Mouse (Mus musculus): ENCODE results near the gene Tmem156. TPM values are rescaled to one million over a fixed set of nuclear protein-coding genes. Genes with fewer than 3 reads are reported as not detected.

Tmem156 gene
- polyA plus RNA-seq, 1 experiment from 2014 or later = 0.16 TPM

DNA sequence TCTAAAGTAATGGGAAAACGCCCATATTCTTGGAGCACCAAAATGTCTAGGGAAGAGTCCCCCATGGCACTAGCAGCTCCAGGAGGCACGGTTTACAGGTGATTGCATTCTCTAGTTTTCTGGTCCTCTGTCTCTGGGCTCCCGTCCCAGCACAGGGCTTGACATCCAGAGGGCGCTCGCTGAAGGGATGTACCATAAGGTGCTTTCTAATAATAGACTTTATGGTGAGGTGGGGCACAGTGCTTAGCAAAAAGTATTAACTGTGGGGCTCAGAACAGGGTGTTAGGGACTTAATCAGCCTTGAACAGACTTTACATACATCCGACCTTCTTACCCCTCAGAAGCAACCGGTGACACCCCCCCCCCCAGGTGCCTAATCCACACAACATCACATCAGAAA lies 17.2 kb downstream of the Tmem156 start:
- Histone ChIP-seq H3K27ac (replicated peaks; ENCODE audit: low read depth, low read length) (no peak overlapping the region), H3K4me2 (ENCODE audit: low read depth, severe bottlenecking) (no peak overlapping the region), H3K4me1 (ENCODE audit: control insufficient read depth, insufficient read depth, low read length) (peaks cover 7% of the 10 kb centered on the region; the same call in 1 of the 2 replicates), H3K36me3 (ENCODE audit: control insufficient read depth, insufficient read depth, low read length) (no peaks in the 10 kb centered on the region), H3K4me3 (ENCODE audit: low read depth, low read length) (no peak overlapping the region), H3K9ac (ENCODE audit: low read length) (no peak overlapping the region), H3K9me3 (ENCODE audit: control insufficient read depth, low read length) (no peaks in the 10 kb centered on the region), H3K27me3 (ENCODE audit: control insufficient read depth, insufficient read depth, low read length) (no peaks in the 10 kb centered on the region)
- no peak for DNase-seq (ENCODE audit: low spot score)
- WGBS = 64% methylated on average over 7 of the region's 7 CpGs
- no peak for ATAC-seq (ENCODE audit: insufficient number of reproducible peaks, low FRiP score, low TSS enrichment, low read depth)

DNA sequence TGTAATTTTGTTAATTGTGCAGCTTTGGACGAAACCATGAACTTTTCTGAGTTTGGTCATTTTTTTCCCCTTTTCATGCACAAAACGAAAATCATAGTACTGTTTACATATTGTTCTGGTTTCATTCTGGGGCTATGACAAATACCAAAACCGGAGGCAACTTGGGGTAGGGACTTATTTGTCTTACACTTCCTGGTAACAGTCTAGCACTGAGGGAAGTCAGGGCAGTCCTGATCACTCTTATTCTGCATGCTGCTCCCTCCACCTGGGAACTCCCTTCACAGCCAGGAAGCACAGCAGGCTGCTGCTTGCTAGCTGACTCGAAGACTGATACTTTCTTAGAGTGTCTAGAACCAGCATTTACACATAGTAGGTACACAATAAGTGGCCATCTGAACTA lies 18.7 kb downstream of the Tmem156 start:
- Histone ChIP-seq H3K36me3 (ENCODE audit: control insufficient read depth, insufficient read depth, low read length) (no peaks in the 10 kb centered on the region), H3K9me3 (ENCODE audit: control insufficient read depth, low read length) (no peaks in the 10 kb centered on the region), H3K9ac (ENCODE audit: low read length) (no peak overlapping the region), H3K4me2 (ENCODE audit: low read depth, severe bottlenecking) (no peak overlapping the region), H3K27me3 (ENCODE audit: control insufficient read depth, insufficient read depth, low read length) (no peaks in the 10 kb centered on the region), H3K4me1 (ENCODE audit: control insufficient read depth, insufficient read depth, low read length) (peaks cover 7% of the 10 kb centered on the region; the same call in 1 of the 2 replicates), H3K4me3 (ENCODE audit: low read depth, low read length) (no peak overlapping the region), H3K27ac (replicated peaks; ENCODE audit: low read depth, low read length) (no peak overlapping the region)
- ATAC-seq (ENCODE audit: insufficient number of reproducible peaks, low FRiP score, low TSS enrichment, low read depth) = no peak
- 78% methylated on average over 4 of the region's 4 CpGs for WGBS
- no peak for DNase-seq (ENCODE audit: low spot score)

DNA sequence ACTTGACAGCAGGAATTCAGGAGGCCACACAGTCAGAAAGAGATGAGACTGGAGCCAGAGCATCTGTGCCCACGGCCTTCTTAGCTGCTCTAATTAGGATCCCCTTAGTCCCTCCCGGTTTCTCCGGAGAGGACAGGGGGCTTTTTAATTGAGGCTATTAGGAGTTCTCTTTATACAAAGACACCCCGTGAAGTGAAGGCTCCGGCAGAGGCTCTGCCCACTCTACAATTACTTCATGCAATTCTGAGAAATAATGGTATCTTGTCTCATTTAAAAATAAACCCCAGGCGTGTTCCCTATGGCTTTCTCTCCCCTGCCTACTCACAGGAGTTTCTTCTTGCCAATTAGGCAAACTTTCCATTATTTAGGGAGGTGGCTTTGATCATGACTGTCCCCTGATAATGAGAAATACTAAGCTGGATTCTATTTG lies 20.2 kb downstream of the Tmem156 start:
- H3K27me3 ChIP-seq (ENCODE audit: control insufficient read depth, insufficient read depth, low read length) = no peaks in the 10 kb centered on the region
- H3K4me2 ChIP-seq (ENCODE audit: low read depth, severe bottlenecking) = no peak overlapping the region
- H3K9me3 ChIP-seq (ENCODE audit: control insufficient read depth, low read length) = no peaks in the 10 kb centered on the region
- H3K4me3 ChIP-seq (ENCODE audit: low read depth, low read length) = no peak overlapping the region
- no peak for ATAC-seq (ENCODE audit: insufficient number of reproducible peaks, low FRiP score, low TSS enrichment, low read depth)
- no peak overlapping the region for H3K9ac ChIP-seq (ENCODE audit: low read length)
- 24% methylated on average over 6 of the region's 6 CpGs for WGBS
- H3K4me1 ChIP-seq (ENCODE audit: control insufficient read depth, insufficient read depth, low read length) = peaks cover 7% of the 10 kb centered on the region; the same call in 1 of the 2 replicates
- H3K36me3 ChIP-seq (ENCODE audit: control insufficient read depth, insufficient read depth, low read length) = no peaks in the 10 kb centered on the region
- no peak for DNase-seq (ENCODE audit: low spot score)
- no peak overlapping the region for H3K27ac ChIP-seq (replicated peaks; ENCODE audit: low read depth, low read length)

DNA sequence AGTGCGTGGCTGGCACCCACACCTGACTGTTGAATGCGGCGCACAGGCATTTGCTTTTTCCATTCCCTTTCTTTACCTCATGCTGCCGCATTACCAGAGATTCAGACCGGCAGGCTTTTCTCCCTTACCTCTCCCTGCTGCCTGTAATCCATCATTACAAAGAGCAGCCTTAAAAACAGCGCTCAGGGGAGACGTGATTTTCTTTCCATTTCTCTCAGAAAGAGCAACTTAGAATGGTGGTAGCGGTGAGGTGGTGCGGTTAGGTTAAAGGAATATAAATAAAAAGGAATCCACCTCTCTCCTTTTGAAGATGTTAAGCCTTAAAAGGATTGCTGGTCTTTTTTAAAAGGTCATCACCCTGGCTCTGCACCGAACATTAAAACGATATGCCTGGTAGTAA lies 22.1 kb downstream of the Tmem156 start:
- no peak for DNase-seq (ENCODE audit: low spot score)
- no peak for ATAC-seq (ENCODE audit: insufficient number of reproducible peaks, low FRiP score, low TSS enrichment, low read depth)
- Histone ChIP-seq H3K27me3 (ENCODE audit: control insufficient read depth, insufficient read depth, low read length) (no peaks in the 10 kb centered on the region), H3K27ac (replicated peaks; ENCODE audit: low read depth, low read length) (no peak overlapping the region), H3K9ac (ENCODE audit: low read length) (no peak overlapping the region), H3K4me1 (ENCODE audit: control insufficient read depth, insufficient read depth, low read length) (peaks cover 7% of the 10 kb centered on the region; the same call in 1 of the 2 replicates), H3K9me3 (ENCODE audit: control insufficient read depth, low read length) (no peaks in the 10 kb centered on the region), H3K4me3 (ENCODE audit: low read depth, low read length) (no peak overlapping the region), H3K36me3 (ENCODE audit: control insufficient read depth, insufficient read depth, low read length) (no peaks in the 10 kb centered on the region), H3K4me2 (ENCODE audit: low read depth, severe bottlenecking) (no peak overlapping the region)
- WGBS = 36% methylated on average over 11 of the region's 11 CpGs

DNA sequence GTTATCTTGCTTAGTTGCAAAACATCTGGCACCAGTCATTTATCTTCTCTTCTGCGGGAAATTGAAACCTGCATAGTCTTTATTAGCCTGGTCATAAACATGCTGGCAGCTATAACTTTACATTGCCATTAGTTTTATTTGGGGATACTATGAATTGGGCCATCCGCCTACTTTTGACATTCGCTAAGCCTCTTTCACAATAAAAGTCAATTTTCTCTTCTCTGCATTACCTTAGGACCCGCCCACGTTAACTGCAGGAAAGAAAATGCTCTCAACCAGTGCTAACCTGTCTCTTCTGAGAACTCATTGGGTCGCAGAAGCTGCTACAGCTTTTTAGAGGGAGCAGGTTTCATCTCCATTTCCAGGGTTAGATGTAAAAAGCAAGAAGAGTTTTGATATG lies 23.8 kb downstream of the Tmem156 start:
- no peak overlapping the region for H3K9ac ChIP-seq (ENCODE audit: low read length)
- ATAC-seq (ENCODE audit: insufficient number of reproducible peaks, low FRiP score, low TSS enrichment, low read depth) (no peak), DNase-seq (ENCODE audit: low spot score) (no peak)
- H3K4me3 ChIP-seq (ENCODE audit: low read depth, low read length) = no peak overlapping the region
- no peaks in the 10 kb centered on the region for H3K36me3 ChIP-seq (ENCODE audit: control insufficient read depth, insufficient read depth, low read length)
- WGBS = 48% methylated on average over 6 of the region's 6 CpGs
- H3K27me3 ChIP-seq (ENCODE audit: control insufficient read depth, insufficient read depth, low read length) = no peaks in the 10 kb centered on the region
- H3K4me1 ChIP-seq (ENCODE audit: control insufficient read depth, insufficient read depth, low read length) = peaks cover 5% of the 10 kb centered on the region; the same call in 1 of the 2 replicates
- no peaks in the 10 kb centered on the region for H3K9me3 ChIP-seq (ENCODE audit: control insufficient read depth, low read length)
- H3K4me2 ChIP-seq (ENCODE audit: low read depth, severe bottlenecking) = no peak overlapping the region
- no peak overlapping the region for H3K27ac ChIP-seq (replicated peaks; ENCODE audit: low read depth, low read length)

DNA sequence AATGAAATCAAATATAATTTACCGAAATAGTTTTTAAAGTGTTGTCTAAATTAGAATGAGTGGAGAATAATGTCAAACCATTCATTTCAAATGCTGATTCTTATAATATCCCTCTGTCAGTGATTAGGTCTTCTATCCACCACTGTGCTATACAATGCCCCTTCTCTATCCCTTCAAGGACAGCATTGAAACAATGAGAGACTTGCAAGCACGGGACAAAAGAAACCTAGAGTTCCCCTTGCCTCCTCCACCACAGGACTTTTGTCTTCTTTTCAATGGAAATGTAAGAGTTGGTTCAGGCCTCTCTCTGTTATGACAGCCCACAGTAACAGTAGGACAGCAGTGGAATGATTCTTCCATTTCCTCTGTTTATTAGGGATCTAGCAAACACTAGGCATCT lies 28.7 kb downstream of the Tmem156 start:
- no peak for DNase-seq (ENCODE audit: low spot score)

DNA sequence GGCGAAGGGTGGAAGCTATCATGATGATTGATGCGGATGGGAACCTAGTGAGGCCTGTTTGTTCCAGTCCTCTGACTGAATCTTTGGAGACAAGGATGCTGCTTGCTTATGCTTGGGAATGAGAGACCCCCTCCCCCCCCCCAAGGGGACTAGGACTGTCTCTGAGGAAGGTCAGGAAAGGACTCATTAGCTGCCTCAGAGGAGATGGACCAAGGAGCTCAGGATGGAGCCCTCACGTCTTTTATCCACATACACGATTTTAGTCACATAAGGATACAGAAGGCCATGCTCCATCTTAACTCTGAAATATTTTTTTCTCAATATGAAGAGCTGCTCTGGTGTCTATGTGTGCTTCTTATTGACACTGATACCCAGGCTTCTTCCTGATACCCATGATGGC lies 29.7 kb downstream of the Tmem156 start:
- WGBS = 90% methylated on average over 4 of the region's 4 CpGs
- Histone ChIP-seq H3K36me3 (ENCODE audit: control insufficient read depth, insufficient read depth, low read length) (no peaks in the 10 kb centered on the region), H3K27me3 (ENCODE audit: control insufficient read depth, insufficient read depth, low read length) (no peaks in the 10 kb centered on the region), H3K4me1 (ENCODE audit: control insufficient read depth, insufficient read depth, low read length) (no peaks in the 10 kb centered on the region), H3K4me2 (ENCODE audit: low read depth, severe bottlenecking) (no peak overlapping the region), H3K27ac (replicated peaks; ENCODE audit: low read depth, low read length) (no peak overlapping the region), H3K9ac (ENCODE audit: low read length) (no peak overlapping the region), H3K4me3 (ENCODE audit: low read depth, low read length) (no peak overlapping the region), H3K9me3 (ENCODE audit: control insufficient read depth, low read length) (no peaks in the 10 kb centered on the region)
- ATAC-seq (ENCODE audit: insufficient number of reproducible peaks, low FRiP score, low TSS enrichment, low read depth) = no peak
- DNase-seq (ENCODE audit: low spot score) = no peak

More for the DNA sequence above, 28.7 kb downstream of the Tmem156 start:
- H3K36me3 ChIP-seq (ENCODE audit: control insufficient read depth, insufficient read depth, low read length) = no peaks in the 10 kb centered on the region
- no peak overlapping the region for H3K4me2 ChIP-seq (ENCODE audit: low read depth, severe bottlenecking)
- no peak overlapping the region for H3K4me3 ChIP-seq (ENCODE audit: low read depth, low read length)
- ATAC-seq (ENCODE audit: insufficient number of reproducible peaks, low FRiP score, low TSS enrichment, low read depth) = no peak
- H3K27me3 ChIP-seq (ENCODE audit: control insufficient read depth, insufficient read depth, low read length) = no peaks in the 10 kb centered on the region
- H3K9me3 ChIP-seq (ENCODE audit: control insufficient read depth, low read length) = no peaks in the 10 kb centered on the region
- no peak overlapping the region for H3K27ac ChIP-seq (replicated peaks; ENCODE audit: low read depth, low read length)
- no peak overlapping the region for H3K9ac ChIP-seq (ENCODE audit: low read length)
- 93% methylated on average over 2 of the region's 2 CpGs for WGBS
- no peaks in the 10 kb centered on the region; the same call in 1 of the 2 replicates for H3K4me1 ChIP-seq (ENCODE audit: control insufficient read depth, insufficient read depth, low read length)

DNA sequence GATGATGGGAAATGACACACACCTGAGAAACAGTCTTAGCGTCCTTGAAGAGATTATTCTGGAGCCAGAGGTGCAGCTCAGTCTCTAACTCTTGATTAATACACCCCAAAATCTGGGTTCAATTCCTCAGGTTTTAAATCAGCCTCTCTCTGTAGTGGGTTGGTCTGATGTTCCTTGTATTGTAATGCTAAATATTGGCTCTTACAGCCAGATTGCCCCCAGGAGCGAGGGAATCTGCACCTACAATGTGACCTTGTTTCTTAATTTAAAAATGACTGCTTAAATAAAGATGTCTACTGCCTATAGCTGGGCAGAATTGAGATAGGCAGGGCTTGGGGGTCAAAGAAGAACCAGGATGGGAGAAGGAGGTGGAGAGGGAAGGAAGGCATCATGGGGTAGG lies 32.1 kb downstream of the Tmem156 start:
- WGBS = 75% methylated on average over 2 of the region's 2 CpGs
- no peak overlapping the region for H3K9ac ChIP-seq (ENCODE audit: low read length)
- H3K9me3 ChIP-seq (ENCODE audit: control insufficient read depth, low read length) = no peaks in the 10 kb centered on the region

DNA sequence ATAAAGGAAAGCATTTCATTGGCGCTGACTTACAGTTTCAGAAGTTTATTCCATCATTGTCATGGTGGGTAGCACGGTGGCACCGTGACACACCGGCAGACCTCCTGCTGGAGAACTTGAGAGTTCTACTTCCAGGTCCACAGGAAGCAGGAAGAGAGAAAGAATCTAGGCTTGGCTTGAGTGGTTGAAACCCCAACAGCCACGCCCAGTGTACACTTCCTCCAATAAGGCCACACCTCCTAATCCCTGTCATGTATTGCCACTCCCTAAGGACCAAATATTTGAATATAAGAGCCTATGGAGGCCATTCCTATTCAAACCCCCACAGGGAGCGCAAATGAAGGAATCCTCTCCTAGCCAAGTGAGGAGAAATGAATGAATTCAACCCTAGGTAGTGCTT lies 34.3 kb downstream of the Tmem156 start:
- 95% methylated on average over 6 of the region's 6 CpGs for WGBS
- no peak for ATAC-seq (ENCODE audit: insufficient number of reproducible peaks, low FRiP score, low TSS enrichment, low read depth)

More for the DNA sequence above, 32.1 kb downstream of the Tmem156 start:
- Histone ChIP-seq H3K27ac (replicated peaks; ENCODE audit: low read depth, low read length) (no peak overlapping the region), H3K4me1 (ENCODE audit: control insufficient read depth, insufficient read depth, low read length) (no peaks in the 10 kb centered on the region), H3K27me3 (ENCODE audit: control insufficient read depth, insufficient read depth, low read length) (no peaks in the 10 kb centered on the region), H3K4me2 (ENCODE audit: low read depth, severe bottlenecking) (no peak overlapping the region), H3K4me3 (ENCODE audit: low read depth, low read length) (no peak overlapping the region), H3K36me3 (ENCODE audit: control insufficient read depth, insufficient read depth, low read length) (no peaks in the 10 kb centered on the region)
- no peak for ATAC-seq (ENCODE audit: insufficient number of reproducible peaks, low FRiP score, low TSS enrichment, low read depth)
- no peak for DNase-seq (ENCODE audit: low spot score)

More for the DNA sequence above, 34.3 kb downstream of the Tmem156 start:
- H3K4me3 ChIP-seq (ENCODE audit: low read depth, low read length) = no peak overlapping the region
- H3K27me3 ChIP-seq (ENCODE audit: control insufficient read depth, insufficient read depth, low read length) = no peaks in the 10 kb centered on the region
- no peaks in the 10 kb centered on the region for H3K9me3 ChIP-seq (ENCODE audit: control insufficient read depth, low read length)
- no peaks in the 10 kb centered on the region for H3K36me3 ChIP-seq (ENCODE audit: control insufficient read depth, insufficient read depth, low read length)
- no peak overlapping the region for H3K27ac ChIP-seq (replicated peaks; ENCODE audit: low read depth, low read length)
- no peaks in the 10 kb centered on the region for H3K4me1 ChIP-seq (ENCODE audit: control insufficient read depth, insufficient read depth, low read length)
- H3K9ac ChIP-seq (ENCODE audit: low read length) = no peak overlapping the region
- no peak for DNase-seq (ENCODE audit: low spot score)
- no peak overlapping the region for H3K4me2 ChIP-seq (ENCODE audit: low read depth, severe bottlenecking)

All from limb, embryonic 11.5 days (tissue).